Mouse (Mus musculus): ENCODE measurements at regions not wholly inside any gene's neighbourhood (a gene's known extent, or its start where the extent isn't known, plus 50 kb on each side); places are given as distances from the start of the nearest gene placed in this dataset.
A peak's percentile ranks its signal among the peaks of the same experiment; 100 is the strongest.

- DNase-seq (ENCODE audit: low read depth, low spot score), result no peak
These were observed 167.9 kb upstream of the Hnrnpa3 start for GRCm38 (mm10) chr2:75491150-75491549.

- DNase-seq (ENCODE audit: low read depth, low spot score), result no peak
These were observed 167.1 kb upstream of the Hnrnpa3 start for GRCm38 (mm10) chr2:75491789-75492500.

- DNase-seq (ENCODE audit: low read depth, low spot score), result no peak
These were observed 166.6 kb upstream of the Hnrnpa3 start for GRCm38 (mm10) chr2:75492501-75492898.

- DNase-seq (ENCODE audit: low read depth, low spot score), result no peak
These were observed 162.3 kb upstream of the Hnrnpa3 start for GRCm38 (mm10) chr2:75496606-75497240.

- DNase-seq (ENCODE audit: low read depth, low spot score), result no peak
These were observed 148.8 kb upstream of the Hnrnpa3 start for GRCm38 (mm10) chr2:75510223-75510622.

- no peak for DNase-seq (ENCODE audit: low read depth, low spot score)
These were observed 146.5 kb upstream of the Hnrnpa3 start for GRCm38 (mm10) chr2:75512422-75513170.

- no peak for DNase-seq (ENCODE audit: low read depth, low spot score)
These were observed 144.9 kb upstream of the Hnrnpa3 start for GRCm38 (mm10) chr2:75514171-75514570.

GRCm38 (mm10) chr2:75516223-75516622 lies 142.8 kb upstream of the Hnrnpa3 start:
- DNase-seq (ENCODE audit: low read depth, low spot score), result no peak

GRCm38 (mm10) chr2:75517096-75517495 lies 142.0 kb upstream of the Hnrnpa3 start:
- DNase-seq (ENCODE audit: low read depth, low spot score), result no peak

- no peak for DNase-seq (ENCODE audit: low read depth, low spot score)
These were observed 140.5 kb upstream of the Hnrnpa3 start for GRCm38 (mm10) chr2:75518607-75519006.

- DNase-seq (ENCODE audit: low read depth, low spot score), result no peak
These were observed 133.5 kb upstream of the Hnrnpa3 start for GRCm38 (mm10) chr2:75525562-75525961.

GRCm38 (mm10) chr2:75528706-75529105 lies 130.4 kb upstream of the Hnrnpa3 start:
- no peak for DNase-seq (ENCODE audit: low read depth, low spot score)

GRCm38 (mm10) chr2:75538114-75538513 lies 120.9 kb upstream of the Hnrnpa3 start:
- peak; percentile 26 for DNase-seq (ENCODE audit: low read depth, low spot score)

- no peak for DNase-seq (ENCODE audit: low read depth, low spot score)
These were observed 119.3 kb upstream of the Hnrnpa3 start for GRCm38 (mm10) chr2:75539726-75540125.

- DNase-seq (ENCODE audit: low read depth, low spot score), result no peak
These were observed 116.7 kb upstream of the Hnrnpa3 start for GRCm38 (mm10) chr2:75542331-75542730.

- DNase-seq (ENCODE audit: low read depth, low spot score), result no peak
These were observed 116.3 kb upstream of the Hnrnpa3 start for GRCm38 (mm10) chr2:75542781-75543180.

- DNase-seq (ENCODE audit: low read depth, low spot score), result no peak
These were observed 113.1 kb upstream of the Hnrnpa3 start for GRCm38 (mm10) chr2:75545971-75546370.

- DNase-seq (ENCODE audit: low read depth, low spot score), result no peak
These were observed 103.4 kb upstream of the Hnrnpa3 start for GRCm38 (mm10) chr2:75555676-75556075.

GRCm38 (mm10) chr2:75556744-75557143 lies 102.3 kb upstream of the Hnrnpa3 start:
- DNase-seq (ENCODE audit: low read depth, low spot score), result no peak

GRCm38 (mm10) chr2:75557392-75557791 lies 101.7 kb upstream of the Hnrnpa3 start:
- no peak for DNase-seq (ENCODE audit: low read depth, low spot score)

GRCm38 (mm10) chr2:75559920-75560319 lies 99.1 kb upstream of the Hnrnpa3 start:
- DNase-seq (ENCODE audit: low read depth, low spot score), result no peak

GRCm38 (mm10) chr2:75563253-75563913 lies 95.7 kb upstream of the Hnrnpa3 start:
- DNase-seq (ENCODE audit: low read depth, low spot score), result peak; percentile 50
